Mouse (Mus musculus) thymus, postnatal 25 days (tissue): ENCODE results near the gene Slc3a1.
A peak's percentile ranks its signal among the peaks of the same experiment; 100 is the strongest.

ENCODE experiments used
- DNase-seq: peaks from one replicate; pipeline ENCODE4 v3.0.0; 2022

The Slc3a1 gene

GRCm38 (mm10) chr17:85028093-85028739 is at the start of gene Slc3a1:
Gene Slc3a1 (plus strand): TSS chr17:85028376.
- DNase-seq, result no peak

DNA sequence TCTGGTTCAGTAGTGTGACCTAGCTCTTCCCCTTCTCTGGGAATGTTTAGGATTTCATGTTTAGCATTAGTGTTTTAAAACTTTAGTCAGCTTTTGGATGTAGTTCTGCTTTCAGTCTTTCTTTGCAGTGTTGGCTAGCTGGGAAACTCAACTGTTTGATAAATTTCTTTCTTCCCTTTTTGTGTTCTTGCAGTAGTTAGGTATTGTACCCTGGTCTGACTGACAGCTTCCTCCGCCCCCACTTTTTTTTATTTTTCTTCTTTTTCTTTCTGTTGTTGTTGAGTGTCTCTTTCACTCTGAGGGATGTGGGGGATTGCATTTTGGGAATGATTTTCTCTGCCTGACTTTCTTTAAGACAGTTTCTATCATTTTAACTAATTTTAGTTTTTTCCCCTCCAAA is 46.5 kb upstream of the Slc3a1 start:
- DNase-seq, result no peak

GRCm38 (mm10) chr17:84982735-84983134 is 45.4 kb upstream of the Slc3a1 start:
- DNase-seq, result no peak

- no peak for DNase-seq
Observed at GRCm38 (mm10) chr17:84986368-84986767, 41.8 kb upstream of the Slc3a1 start.

DNA sequence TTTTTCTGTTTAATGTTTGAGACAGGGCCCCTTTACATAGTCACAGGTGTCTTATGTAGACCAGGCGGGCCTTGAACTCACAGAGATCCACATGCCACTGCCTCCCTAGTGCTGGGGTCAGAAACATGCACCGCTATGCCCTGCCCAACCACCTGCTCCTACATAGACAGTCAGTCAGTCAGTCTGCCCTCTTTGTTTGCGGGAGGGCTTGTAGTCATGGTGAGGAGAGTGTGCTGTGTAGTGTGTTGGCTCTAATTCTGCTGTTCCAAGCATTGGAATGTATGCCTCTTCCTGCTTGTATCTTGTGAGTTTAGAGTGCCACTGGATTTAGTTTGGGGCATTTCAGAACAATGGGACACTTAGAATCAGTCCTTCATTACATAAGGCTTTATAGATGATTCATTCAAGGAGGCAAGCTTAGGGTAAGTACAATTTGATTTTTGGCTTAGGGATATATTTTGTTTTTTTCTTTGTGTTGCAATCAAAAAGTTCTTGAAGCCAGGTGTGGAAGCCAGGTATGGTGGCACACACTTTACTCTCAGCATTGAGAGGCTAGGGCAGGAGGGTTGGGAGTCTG is 40.3 kb upstream of the Slc3a1 start:
- DNase-seq, result no peak

- no peak for DNase-seq
Observed at GRCm38 (mm10) chr17:84988514-84988913, 39.7 kb upstream of the Slc3a1 start.

GRCm38 (mm10) chr17:84995844-84996243 is 32.3 kb upstream of the Slc3a1 start:
- DNase-seq, result no peak

- no peak for DNase-seq
Observed at GRCm38 (mm10) chr17:84997639-84998038, 30.5 kb upstream of the Slc3a1 start.

DNA sequence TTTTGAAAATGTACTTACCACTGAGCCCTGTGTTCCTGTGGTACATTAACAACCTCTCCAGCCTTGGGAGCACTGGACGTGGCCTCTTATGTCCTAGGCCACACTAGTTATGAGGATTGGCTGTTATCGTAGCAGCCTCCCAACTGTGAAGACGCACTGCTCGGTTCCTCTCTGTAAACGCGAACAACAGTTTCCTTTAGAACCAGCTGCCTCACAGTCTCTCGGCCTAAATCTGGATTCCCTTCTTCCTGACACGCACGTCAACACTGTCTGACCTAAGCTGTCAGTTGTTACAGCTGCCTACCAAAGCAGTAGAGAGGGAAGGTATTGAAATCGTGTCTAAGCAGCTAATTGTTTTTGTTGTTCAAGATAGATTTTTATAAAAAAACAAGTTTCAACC is 28.5 kb upstream of the Slc3a1 start:
- no peak for DNase-seq

DNA sequence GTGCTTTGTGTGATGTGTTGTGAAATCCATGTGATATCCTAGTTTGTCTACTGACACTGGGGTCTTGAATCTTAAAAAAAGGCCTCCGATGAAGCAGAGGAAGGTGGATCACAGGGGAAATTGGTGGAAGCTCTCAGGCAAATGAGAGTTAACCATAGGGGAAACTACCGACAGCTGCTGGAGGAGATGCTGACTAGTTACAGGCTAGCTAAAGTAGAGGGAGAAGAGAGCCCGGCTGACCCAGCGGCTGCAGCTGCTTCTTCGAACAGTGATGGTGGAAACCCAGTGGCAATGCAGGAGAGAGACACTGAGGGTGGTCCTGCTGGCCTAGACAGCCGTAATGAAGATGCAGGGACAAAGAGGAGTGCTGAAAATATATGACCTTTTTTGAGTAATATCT is 14.7 kb upstream of the Slc3a1 start:
- no peak for DNase-seq

DNA sequence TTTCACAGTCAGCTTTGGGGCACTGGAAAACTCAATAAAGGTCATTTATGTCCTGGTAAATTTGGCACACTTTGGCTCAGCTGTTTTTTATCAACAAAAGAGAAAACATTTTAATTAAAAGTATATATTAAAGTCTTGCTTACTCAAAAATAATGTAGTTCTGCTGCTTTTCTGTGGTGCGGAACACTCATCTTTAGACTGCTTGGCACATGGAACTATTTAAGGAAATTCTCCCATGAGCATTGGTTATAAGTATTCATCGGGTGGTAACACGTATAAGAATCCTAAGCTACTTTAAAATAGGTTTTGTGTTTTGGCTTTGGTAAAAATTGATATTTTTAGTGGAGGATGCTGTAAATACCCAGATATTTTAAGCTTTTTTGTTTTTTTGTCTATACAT is 13.5 kb upstream of the Slc3a1 start:
- DNase-seq, result no peak

- no peak for DNase-seq
Observed at GRCm38 (mm10) chr17:85018344-85018743, 9.8 kb upstream of the Slc3a1 start.

- DNase-seq, result no peak
Observed at GRCm38 (mm10) chr17:85018794-85019193, 9.4 kb upstream of the Slc3a1 start.

- no peak for DNase-seq
Observed at GRCm38 (mm10) chr17:85020343-85020742, 7.8 kb upstream of the Slc3a1 start.

DNA sequence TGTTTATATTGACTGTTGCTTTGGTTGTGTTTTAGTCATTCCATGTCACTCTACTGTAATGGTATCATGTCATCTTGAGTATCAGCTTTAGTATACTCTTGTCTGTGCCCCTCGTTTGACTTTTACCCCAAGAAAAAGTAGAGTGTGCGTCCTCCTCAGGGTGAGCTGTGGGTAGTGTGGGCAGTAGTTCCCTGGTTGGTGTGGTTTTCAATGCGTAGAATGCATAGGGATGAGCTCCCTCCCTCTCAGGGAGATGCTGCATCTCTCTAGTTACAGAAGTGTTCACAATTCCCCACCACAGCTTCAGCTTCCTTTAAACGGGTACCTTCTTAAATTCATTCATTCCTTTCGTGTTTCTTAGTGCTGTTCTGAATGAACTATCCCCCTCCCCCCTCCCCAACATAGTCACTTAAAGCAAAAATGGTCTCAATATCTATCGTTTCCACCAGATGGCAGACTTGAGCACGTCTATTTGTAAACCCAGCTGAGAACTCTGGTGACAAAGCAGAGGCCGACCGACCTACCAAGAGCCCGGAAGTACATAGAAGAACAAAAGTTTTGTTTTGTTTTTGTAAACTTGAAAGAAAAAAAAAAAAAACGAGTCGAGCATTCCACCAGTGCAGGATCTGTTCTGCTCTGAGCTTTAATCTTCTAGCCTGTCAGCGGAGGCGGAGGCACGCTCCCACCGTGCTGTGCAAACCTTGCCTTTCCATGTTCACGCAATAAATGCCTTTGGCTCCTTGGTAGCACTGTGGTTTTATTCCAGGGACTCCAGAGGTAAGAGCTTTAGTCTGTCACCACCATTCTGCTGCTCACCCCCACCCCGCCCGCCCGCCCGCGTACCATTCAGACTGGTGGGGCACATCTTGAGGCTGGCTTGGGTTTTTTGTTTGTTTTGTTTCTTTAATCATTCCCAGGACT is 4.7 kb upstream of the Slc3a1 start:
- DNase-seq, result peak; percentile 69

GRCm38 (mm10) chr17:85024237-85024636 is 3.9 kb upstream of the Slc3a1 start:
- DNase-seq, result no peak

GRCm38 (mm10) chr17:85025151-85025550 is 3.0 kb upstream of the Slc3a1 start:
- no peak for DNase-seq

DNA sequence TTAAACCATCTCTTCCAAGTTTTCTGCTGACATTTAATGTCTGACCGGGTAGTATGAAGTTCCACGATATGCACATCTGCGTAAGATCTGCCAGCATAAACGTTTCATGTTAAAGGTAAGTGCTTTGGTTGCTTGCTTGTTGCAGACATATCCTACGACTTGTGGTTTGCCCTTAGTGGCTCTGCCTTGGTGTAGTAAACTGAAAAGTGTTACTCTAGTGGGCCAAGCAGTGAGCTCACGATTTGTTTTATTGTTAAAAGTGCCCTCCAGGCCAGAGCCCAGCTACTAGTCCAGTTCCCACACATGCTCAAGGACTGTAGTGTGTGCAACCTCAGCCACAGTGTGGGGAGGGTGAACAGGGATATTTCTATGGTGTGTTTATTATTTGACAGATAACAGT is 1.7 kb upstream of the Slc3a1 start:
- DNase-seq, result no peak

GRCm38 (mm10) chr17:85027247-85027646 is 929 bp upstream of the Slc3a1 start:
- DNase-seq, result no peak

- DNase-seq, result no peak
Observed at GRCm38 (mm10) chr17:85028797-85029196, 621 bp downstream of the Slc3a1 start.

DNA sequence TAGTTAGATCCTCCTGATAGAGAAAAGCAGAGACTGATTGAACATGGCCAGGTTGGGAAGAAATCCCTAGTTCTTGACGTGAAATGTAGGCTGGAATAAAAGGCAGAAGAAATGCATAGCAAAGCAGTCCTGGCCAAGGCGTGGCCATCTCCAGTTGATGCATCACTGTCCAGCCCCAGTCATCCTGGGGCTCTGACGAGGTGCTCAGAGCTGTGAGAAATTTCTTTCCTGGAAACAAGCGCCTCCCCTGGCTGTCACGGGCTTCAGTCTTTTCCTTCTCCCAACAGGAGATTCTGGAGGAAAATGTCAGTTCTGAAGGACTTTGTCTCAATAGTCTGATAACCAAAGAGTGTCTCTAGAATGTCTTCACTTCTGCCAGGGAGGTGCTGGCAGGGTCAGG is 2.5 kb downstream of the Slc3a1 start:
- no peak for DNase-seq

DNA sequence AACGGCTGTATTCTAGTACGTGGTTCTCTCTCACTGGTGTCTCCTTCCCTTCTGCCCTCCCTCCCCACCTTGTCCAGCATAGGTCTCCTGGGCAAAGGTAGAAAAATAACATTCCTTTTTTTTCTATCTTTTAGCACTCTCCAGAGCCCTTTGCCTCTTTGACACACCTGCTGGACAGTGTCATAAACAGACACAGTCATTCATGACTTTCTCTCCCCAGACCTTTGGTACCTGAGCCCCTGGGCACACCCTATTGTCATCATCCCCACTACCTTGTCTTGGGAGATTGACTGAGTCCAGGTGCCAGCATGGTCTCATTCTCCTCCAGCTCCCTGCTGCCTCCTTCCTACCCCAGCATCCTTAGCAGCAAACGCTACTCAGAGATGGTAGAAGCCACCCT is 4.9 kb downstream of the Slc3a1 start:
- DNase-seq, result no peak

- no peak for DNase-seq
Observed at GRCm38 (mm10) chr17:85034068-85034467, 5.9 kb downstream of the Slc3a1 start.

DNA sequence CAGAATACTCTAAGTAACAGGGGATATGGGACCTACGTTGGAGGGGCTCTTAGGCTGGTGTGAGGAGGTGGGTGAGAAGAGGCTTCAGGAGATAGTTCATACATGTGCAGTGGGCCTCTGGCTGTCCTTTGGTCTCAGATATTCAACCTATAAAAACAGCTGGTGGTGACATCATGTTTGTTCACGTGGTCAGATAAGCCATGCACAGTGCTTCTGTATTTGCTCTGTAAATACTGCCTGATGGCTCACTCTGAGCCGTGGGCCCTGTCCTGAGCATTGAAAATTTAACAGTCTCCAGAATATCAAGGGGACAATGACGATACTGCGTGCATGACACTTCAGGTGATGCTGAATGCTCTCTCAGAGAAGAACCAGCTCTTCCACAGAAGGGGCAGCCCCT is 9.7 kb downstream of the Slc3a1 start:
- no peak for DNase-seq
